Mouse (Mus musculus) intestine, postnatal 0 days (tissue): ENCODE measurements around the gene Slc35f3. TPM values are rescaled to one million over a fixed set of nuclear protein-coding genes. Genes with fewer than 3 reads are reported as not detected.

Source experiments
- ATAC-seq: fragments of 200-750 bp; cut with Nextera tagmentation; 2 replicates; pipeline ENCODE4 v1.8.0; 2017; ENCODE audit warnings: mild to moderate bottlenecking, moderate TSS enrichment, moderate library complexity
- H3K27ac ChIP-seq: fragments of 300-500 bp; sonication (generic); 2 replicates; pipeline ENCODE4 v1.5.1; 2014; ENCODE audit warnings: mild to moderate bottlenecking, low read depth, low read length, moderate library complexity
- H3K27me3 ChIP-seq: fragments of 300-500 bp; sonication (generic); replicated peaks from 2 replicates; pipeline ENCODE4 v1.6.1; 2014; ENCODE audit warnings: low read length, mixed read lengths; ENCODE audit not compliant: control insufficient read depth, insufficient read depth
- H3K36me3 ChIP-seq: fragments of 300-500 bp; sonication (generic); 2 replicates; pipeline ENCODE4 v1.6.1; 2014; ENCODE audit warnings: mild to moderate bottlenecking, moderate library complexity; ENCODE audit not compliant: control insufficient read depth, insufficient read depth
- H3K4me1 ChIP-seq: fragments of 300-500 bp; sonication (generic); replicated peaks from 2 replicates; pipeline ENCODE4 v1.6.1; 2014; ENCODE audit warnings: antibody characterized with exemption, low read length, mixed read lengths; ENCODE audit not compliant: control insufficient read depth, insufficient read depth
- H3K4me2 ChIP-seq: fragments of 300-500 bp; sonication (generic); replicated peaks from 2 replicates; pipeline ENCODE4 v1.6.1; 2014; ENCODE audit warnings: low read depth, mild to moderate bottlenecking, moderate library complexity
- H3K4me3 ChIP-seq: fragments of 300-500 bp; sonication (generic); 2 replicates; pipeline ENCODE4 v1.5.1; 2014; ENCODE audit warnings: low read depth, low read length
- H3K9ac ChIP-seq: fragments of 300-500 bp; sonication (generic); 2 replicates; pipeline ENCODE4 v1.6.1; 2014; ENCODE audit warnings: mild to moderate bottlenecking, low read depth, low read length
- H3K9me3 ChIP-seq: fragments of 300-500 bp; sonication (generic); 2 replicates; pipeline ENCODE4 v1.6.1; 2016; ENCODE audit warnings: mixed run types; ENCODE audit not compliant: control insufficient read depth
- CTCF ChIP-seq: sonication (generic); IDR thresholded peaks from 2 replicates; pipeline ENCODE4 v1.5.1; 2016; ENCODE audit warnings: low read depth, mild to moderate bottlenecking, control low read depth, antibody characterized with exemption, moderate library complexity
- WGBS: fragments of 180-500 bp; shearing (Covaris S2); extraction: QIAGEN DNeasy Blood & Tissue Kit; methylation state at CpG from one replicate; pipeline ENCODE4 v1.1.7; 2014; 5-methylcytosine and 5-hydroxymethylcytosine counted together
- polyA plus RNA-seq: library from polyadenylated mRNA; unstranded; fragments of >200 nt; fragmentation: Nextera tagmentation; extraction: Ambion mirVana; gene quantifications from 2 replicates; pipeline ENCODE4 v1.2.1, GENCODE M21; 2015

Gene Slc35f3
- polyA plus RNA-seq, 1 experiment from 2014 or later, result 0.10 TPM

DNA sequence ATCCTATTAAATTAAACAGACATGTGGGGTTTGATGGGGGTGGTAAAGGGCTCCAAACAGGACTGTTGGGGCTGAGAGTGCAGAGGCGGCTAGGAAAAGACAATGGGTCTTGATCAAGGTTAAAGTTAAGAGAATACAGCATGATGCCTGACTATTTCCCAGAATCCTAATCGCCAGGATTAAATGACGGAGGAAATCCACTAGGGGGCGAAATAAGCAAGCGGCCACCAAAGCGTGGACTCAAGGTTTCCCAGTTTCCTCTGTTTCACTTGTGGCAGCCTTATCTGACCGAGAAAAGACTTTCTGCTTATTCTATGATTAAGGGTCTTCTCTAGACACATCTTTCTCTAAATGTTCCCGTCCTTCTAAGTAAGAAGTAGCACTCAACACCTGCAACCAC is 31.2 kb upstream of the Slc35f3 start:
- no peak overlapping the region for H3K27ac ChIP-seq
- no peak overlapping the region for H3K9ac ChIP-seq
- H3K36me3 ChIP-seq, result no peaks in the 10 kb centered on the region
- H3K4me1 ChIP-seq, result no peaks in the 10 kb centered on the region
- no peaks in the 10 kb centered on the region for H3K9me3 ChIP-seq
- no peak overlapping the region for H3K4me2 ChIP-seq
- peak; percentile 75 for TF ChIP-seq CTCF
- no peaks in the 10 kb centered on the region for H3K27me3 ChIP-seq
- WGBS, result 29% methylated on average over 8 of the region's 8 CpGs
- ATAC-seq, result no peak
- no peak overlapping the region for H3K4me3 ChIP-seq

GRCm38 (mm10) chr8:126269733-126270132 is 28.6 kb upstream of the Slc35f3 start:
- TF ChIP-seq CTCF, result no peak
- H3K4me3 ChIP-seq, result no peak overlapping the region
- H3K9ac ChIP-seq, result no peak overlapping the region
- H3K4me2 ChIP-seq, result no peak overlapping the region
- H3K27ac ChIP-seq, result no peak overlapping the region
- H3K27me3 ChIP-seq, result no peaks in the 10 kb centered on the region
- H3K36me3 ChIP-seq, result no peaks in the 10 kb centered on the region
- ATAC-seq, result no peak
- WGBS, result 35% methylated on average over 6 of the region's 6 CpGs
- no peaks in the 10 kb centered on the region for H3K9me3 ChIP-seq
- no peaks in the 10 kb centered on the region for H3K4me1 ChIP-seq

DNA sequence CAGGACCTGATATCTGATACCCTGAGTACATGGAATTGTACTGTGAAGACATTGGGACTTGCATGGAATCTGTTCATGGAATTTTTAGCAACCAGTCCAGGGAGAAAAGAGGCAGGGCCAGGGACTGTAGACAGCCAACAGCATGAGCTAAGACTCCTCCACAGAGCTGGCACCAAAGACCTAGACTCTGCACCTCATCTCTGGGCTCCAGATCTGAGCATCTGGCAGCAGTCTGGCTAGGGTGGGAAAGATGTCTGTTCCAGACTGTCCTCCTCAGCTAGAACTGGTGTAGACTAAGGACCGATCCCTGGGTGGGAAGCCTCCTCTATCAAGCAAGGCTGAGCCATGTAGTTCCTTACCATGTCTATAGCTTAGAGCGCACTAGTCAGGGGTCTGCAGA is 25.9 kb upstream of the Slc35f3 start:
- no peak for TF ChIP-seq CTCF
- Histone ChIP-seq H3K27me3 (no peaks in the 10 kb centered on the region), H3K9ac (no peak overlapping the region), H3K4me1 (no peaks in the 10 kb centered on the region), H3K4me2 (no peak overlapping the region), H3K4me3 (no peak overlapping the region), H3K36me3 (no peaks in the 10 kb centered on the region), H3K27ac (no peak overlapping the region), H3K9me3 (no peaks in the 10 kb centered on the region)
- ATAC-seq, result no peak
- WGBS, result 89% methylated on average over 2 of the region's 2 CpGs

GRCm38 (mm10) chr8:126273066-126273465 is 25.3 kb upstream of the Slc35f3 start:
- no peak for TF ChIP-seq CTCF
- no peak overlapping the region for H3K9ac ChIP-seq
- H3K4me3 ChIP-seq, result no peak overlapping the region
- WGBS, result 56% methylated on average over 4 of the region's 4 CpGs
- H3K27me3 ChIP-seq, result no peaks in the 10 kb centered on the region
- H3K9me3 ChIP-seq, result no peaks in the 10 kb centered on the region
- no peak overlapping the region for H3K4me2 ChIP-seq
- no peaks in the 10 kb centered on the region for H3K36me3 ChIP-seq
- no peak for ATAC-seq
- H3K27ac ChIP-seq, result no peak overlapping the region
- H3K4me1 ChIP-seq, result no peaks in the 10 kb centered on the region

- no peak overlapping the region for H3K4me3 ChIP-seq
- no peaks in the 10 kb centered on the region for H3K27me3 ChIP-seq
- 68% methylated on average over 4 of the region's 4 CpGs for WGBS
- no peak overlapping the region for H3K4me2 ChIP-seq
- no peak overlapping the region for H3K9ac ChIP-seq
- H3K9me3 ChIP-seq, result no peaks in the 10 kb centered on the region
- no peaks in the 10 kb centered on the region for H3K36me3 ChIP-seq
- H3K4me1 ChIP-seq, result no peaks in the 10 kb centered on the region
- no peak overlapping the region for H3K27ac ChIP-seq
- no peak for ATAC-seq
- no peak for TF ChIP-seq CTCF
These were observed 23.4 kb upstream of the Slc35f3 start for GRCm38 (mm10) chr8:126274866-126275360.

- no peak for TF ChIP-seq CTCF
- H3K27me3 ChIP-seq, result no peaks in the 10 kb centered on the region
- H3K27ac ChIP-seq, result no peak overlapping the region
- H3K4me1 ChIP-seq, result no peaks in the 10 kb centered on the region
- no peak for ATAC-seq
- no peaks in the 10 kb centered on the region for H3K36me3 ChIP-seq
- no peak overlapping the region for H3K4me3 ChIP-seq
- H3K4me2 ChIP-seq, result no peak overlapping the region
- no peaks in the 10 kb centered on the region for H3K9me3 ChIP-seq
- 70% methylated on average over 4 of the region's 4 CpGs for WGBS
- H3K9ac ChIP-seq, result no peak overlapping the region
These were observed 22.5 kb upstream of the Slc35f3 start for GRCm38 (mm10) chr8:126275886-126276285.

DNA sequence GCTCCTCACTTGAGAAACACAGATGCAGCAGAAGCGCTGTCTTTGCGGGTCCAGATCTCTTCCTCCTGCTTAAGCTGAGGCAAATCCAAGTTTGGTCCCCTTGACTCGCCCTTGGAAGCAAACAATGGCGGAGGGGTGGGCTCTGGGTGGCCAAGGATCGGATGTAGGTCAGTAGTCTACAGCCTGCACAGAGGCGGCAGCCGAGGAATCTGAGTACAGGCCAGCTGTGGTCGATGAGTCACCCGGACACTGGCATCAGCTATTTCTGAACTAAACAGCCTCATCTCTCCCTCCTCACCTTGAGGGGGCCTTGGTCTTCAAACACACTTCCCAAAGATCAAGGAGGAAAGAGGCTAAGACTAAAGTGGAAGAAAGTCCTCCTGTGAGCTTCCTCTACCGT is 6.4 kb upstream of the Slc35f3 start:
- Histone ChIP-seq H3K4me1 (no peaks in the 10 kb centered on the region), H3K27ac (no peak overlapping the region), H3K27me3 (no peaks in the 10 kb centered on the region), H3K9me3 (no peaks in the 10 kb centered on the region), H3K9ac (no peak overlapping the region), H3K36me3 (no peaks in the 10 kb centered on the region), H3K4me2 (no peak overlapping the region), H3K4me3 (no peak overlapping the region)
- ATAC-seq, result no peak
- no peak for TF ChIP-seq CTCF
- WGBS, result 68% methylated on average over 10 of the region's 10 CpGs
